Mouse (Mus musculus) heart, postnatal 25 days (tissue): Measurements from ENCODE around the gene Tmem229b. TPM values are rescaled to one million over a fixed set of nuclear protein-coding genes. Genes with fewer than 3 reads are reported as not detected.

Experiments used
- DNase-seq: peaks from one replicate; pipeline ENCODE4 v3.0.0; 2022; ENCODE audit warnings: low spot score
- intact Hi-C: fragments of 180-260 bp; cut with DNase I; formaldehyde crosslinking; loops from one replicate; pipeline ENCODE4 v1.15.1; 2025
- total RNA-seq, 2 experiments: library from RNA; stranded (reverse); gene quantifications; 2 replicates each; pipeline ENCODE4 v1.2.3; 2021

The Tmem229b gene
- total RNA-seq, 2 experiments from 2014 or later: 3.8 to 5.0 TPM

GRCm38 (mm10) chr12:79016109-79016508 lies 8.7 kb upstream of the Tmem229b start:
- DNase-seq: no peak
- intact Hi-C loops: loop anchor here (10.0 kb wide), 1 partner anchor 159 kb away; the partner anchor contains the start of gene Vti1b

GRCm38 (mm10) chr12:79010569-79010968 lies 3.1 kb upstream of the Tmem229b start:
- no peak for DNase-seq
- intact Hi-C loops: loop anchor here (10.0 kb wide), 1 partner anchor 164 kb away; the partner anchor contains the start of gene Vti1b

DNA sequence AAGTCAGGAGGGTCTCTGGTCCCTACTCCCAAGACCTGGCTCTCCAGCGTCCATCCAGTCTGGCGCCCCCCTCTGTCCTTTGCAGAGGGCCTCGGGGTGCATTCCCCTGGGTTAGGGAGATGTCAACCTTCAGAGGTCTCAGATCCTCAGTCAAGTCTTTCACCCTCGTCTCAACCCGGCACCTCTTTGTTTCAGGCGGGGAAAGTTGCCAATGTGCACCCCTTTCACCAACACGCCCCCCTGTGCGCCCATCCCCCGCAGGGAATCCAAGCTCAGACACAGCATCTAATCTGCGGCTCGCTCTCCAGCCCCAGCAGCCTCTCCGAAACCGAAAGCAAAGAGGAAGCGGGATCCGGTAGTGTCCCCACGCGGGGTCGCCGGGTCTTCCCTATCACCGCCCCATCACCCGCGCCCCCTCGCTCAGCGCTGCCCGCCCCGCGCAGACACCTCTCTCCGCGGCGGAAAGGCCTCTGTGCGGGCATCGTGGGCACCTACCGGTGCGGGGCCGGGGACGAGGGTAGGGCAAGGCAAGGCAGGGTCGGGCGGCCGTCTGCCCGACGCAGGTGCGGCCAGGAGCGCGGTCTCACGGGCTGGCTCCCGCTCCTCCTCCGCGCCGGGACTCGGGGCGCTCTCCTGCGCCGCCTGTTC lies 825 bp downstream of the Tmem229b start:
- DNase-seq: peak; percentile 19
- intact Hi-C loops: no loop called here

- DNase-seq: no peak
- intact Hi-C loops: no loop called here
Observed at GRCm38 (mm10) chr12:79006076-79006475, 1.4 kb downstream of the Tmem229b start.

GRCm38 (mm10) chr12:79005456-79005855 lies 2.0 kb downstream of the Tmem229b start:
- no peak for DNase-seq
- intact Hi-C loops: loop anchor here (2.0 kb wide), 1 partner anchor 21 kb away; no protein-coding TSS in a partner anchor

GRCm38 (mm10) chr12:79002978-79003377 lies 4.4 kb downstream of the Tmem229b start:
- intact Hi-C loops: no loop called here
- no peak for DNase-seq

- no peak for DNase-seq
- intact Hi-C loops: no loop called here
Observed at GRCm38 (mm10) chr12:79002406-79002805, 5.0 kb downstream of the Tmem229b start.

- intact Hi-C loops: no loop called here
- DNase-seq: no peak
Observed at GRCm38 (mm10) chr12:78996711-78997110, 10.7 kb downstream of the Tmem229b start.

- DNase-seq: no peak
- intact Hi-C loops: no loop called here
Observed at GRCm38 (mm10) chr12:78996271-78996670, 11.2 kb downstream of the Tmem229b start.

GRCm38 (mm10) chr12:78987581-78988081 lies 19.8 kb downstream of the Tmem229b start:
- intact Hi-C loops: no loop called here
- no peak for DNase-seq

DNA sequence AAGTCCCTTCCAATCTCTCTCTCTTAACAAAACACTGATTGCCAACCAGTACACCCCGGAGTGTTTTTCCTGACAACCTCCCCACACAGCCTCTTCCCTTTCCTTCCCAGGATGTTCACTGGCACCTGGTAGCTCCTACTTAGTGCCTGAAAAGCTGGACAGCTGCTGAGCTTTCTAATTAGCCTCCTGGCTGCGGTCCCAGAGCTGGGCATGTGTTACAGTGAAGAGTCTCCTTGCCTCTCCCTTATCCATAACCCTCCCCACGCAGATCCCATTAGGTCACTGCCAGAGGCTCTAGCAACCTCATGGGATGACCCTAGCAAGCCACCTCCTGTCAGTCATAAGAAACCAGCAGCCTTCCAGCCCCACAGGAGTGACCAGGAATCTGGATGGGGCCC lies 23.4 kb downstream of the Tmem229b start:
- intact Hi-C loops: loop anchor here (2.0 kb wide), 1 partner anchor 21 kb away; no protein-coding TSS in a partner anchor
- DNase-seq: no peak

GRCm38 (mm10) chr12:78983296-78984034 lies 24.0 kb downstream of the Tmem229b start:
- intact Hi-C loops: loop anchor here (2.0 kb wide), 1 partner anchor 21 kb away; no protein-coding TSS in a partner anchor
- no peak for DNase-seq

DNA sequence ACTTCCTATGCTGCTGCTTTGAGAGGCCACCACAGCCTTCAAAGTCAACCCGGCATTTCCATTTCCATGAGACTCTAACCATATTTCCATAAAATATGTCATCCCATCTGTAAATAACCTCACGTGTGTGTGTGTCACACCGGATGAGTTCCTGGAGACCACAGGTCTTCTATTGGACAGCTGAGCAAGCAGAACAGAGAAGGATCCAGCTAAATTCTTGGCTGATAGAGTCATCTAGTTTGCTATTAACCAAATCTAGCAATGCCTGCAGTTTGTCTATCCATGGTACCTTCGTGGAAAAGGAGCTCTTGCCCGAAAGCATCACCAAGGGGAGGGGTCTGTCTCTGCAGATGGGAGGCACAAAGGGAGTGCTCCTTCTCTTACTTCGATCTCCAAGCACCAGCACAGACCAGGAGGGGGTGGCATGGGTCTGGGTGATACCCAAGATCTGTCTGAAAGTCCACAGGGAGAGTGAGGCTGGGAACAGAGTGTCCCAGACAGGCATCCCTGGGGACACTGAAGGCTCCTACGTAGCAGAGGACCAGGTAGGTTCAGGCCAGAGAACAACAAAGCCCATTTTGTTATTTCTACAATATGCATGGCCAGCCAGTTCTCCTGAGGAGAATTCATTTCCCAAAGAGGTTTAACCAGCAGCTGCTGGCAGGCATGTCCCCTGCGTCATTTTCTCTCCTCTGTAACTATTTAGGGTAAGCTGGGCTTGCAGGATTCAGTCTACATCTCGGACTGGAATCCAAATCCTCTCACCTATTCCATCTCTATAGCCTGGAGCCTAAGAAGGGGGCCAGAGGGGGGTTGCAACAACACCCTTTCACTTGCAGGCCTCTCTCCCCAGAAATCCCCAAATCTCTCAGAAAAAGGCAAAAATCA lies 25.2 kb downstream of the Tmem229b start:
- intact Hi-C loops: no loop called here
- no peak for DNase-seq

GRCm38 (mm10) chr12:78981131-78981530 lies 26.3 kb downstream of the Tmem229b start:
- intact Hi-C loops: no loop called here
- no peak for DNase-seq

- intact Hi-C loops: no loop called here
- DNase-seq: peak; percentile 33
Observed at GRCm38 (mm10) chr12:78980683-78981091, 26.7 kb downstream of the Tmem229b start.

DNA sequence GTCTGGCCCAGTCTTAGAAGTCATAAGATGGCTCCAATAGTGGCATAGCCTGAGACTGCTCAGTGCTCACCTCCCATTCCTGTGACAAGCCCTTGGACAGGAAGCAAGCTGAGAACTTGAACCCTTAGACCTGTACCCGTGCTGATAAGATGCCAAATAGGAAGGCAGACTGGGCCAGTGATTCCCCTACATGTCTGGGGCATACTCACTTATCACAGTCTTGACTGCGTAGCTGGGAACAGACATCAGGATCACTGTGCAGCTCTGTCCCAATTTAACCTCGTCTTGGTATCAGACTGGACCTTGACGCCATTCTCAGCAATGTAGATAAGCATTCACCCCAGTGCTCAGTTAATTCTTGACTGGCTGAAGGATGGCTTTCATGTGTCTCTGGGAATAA lies 29.9 kb downstream of the Tmem229b start:
- DNase-seq: no peak
- intact Hi-C loops: no loop called here

DNA sequence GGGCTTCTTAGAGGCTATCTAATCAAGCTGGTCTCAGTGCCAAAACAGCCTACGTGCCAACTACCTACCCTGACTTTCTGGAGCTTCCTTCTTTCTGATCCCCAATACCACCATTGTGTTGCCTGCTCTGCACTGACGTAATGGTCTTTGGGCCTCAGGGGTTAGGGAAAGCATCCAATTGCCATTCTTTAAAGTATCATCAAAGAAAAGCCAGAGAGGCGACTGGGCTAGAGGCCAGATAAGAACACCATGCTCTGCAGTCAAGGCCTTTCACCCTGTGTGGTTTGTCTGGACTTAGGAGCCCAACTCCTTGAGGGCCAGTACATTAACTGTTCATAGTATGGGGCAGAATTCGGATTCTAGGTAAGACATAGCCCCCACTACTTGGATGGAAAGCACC lies 30.3 kb downstream of the Tmem229b start:
- intact Hi-C loops: no loop called here

DNA sequence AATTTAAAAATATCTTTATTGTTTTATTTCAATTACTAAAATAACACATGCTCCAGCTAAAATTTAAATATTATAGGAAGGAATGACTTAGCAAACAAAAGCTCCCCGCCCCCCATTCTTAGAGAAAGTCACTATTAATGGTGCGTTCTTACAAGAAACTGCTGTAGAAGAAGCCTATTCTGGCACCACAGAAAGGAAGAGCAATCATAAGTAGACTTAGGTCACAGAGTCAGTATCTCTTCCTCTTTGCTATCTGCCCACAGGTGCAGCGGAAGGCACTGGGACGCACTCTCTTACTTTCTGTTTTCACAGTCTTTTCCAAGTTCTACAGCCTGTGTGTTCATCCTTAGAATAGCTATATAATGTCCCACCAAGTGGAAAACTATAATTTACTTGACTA lies 31.6 kb downstream of the Tmem229b start:
- intact Hi-C loops: no loop called here
- DNase-seq: no peak

More for the DNA sequence above, 30.3 kb downstream of the Tmem229b start:
- no peak for DNase-seq

DNA sequence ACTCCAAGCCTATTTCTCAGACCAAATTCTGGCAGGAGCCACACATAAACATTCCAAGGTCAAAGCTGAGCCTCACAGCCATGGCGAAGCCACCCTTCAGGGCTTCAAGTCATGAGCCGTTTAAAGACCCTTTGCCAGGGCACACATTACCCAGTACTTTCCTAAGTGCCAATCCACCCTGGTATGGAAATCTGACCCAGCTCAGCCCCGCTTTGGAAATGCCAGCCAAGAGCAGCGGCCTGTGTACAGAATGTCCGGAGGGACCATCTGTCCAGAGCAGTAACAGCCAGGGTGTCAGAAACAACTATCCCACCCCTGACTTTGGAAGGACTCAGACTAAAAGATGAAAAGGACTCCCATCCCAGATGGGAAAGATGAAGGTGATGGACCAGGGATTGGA lies 32.7 kb downstream of the Tmem229b start:
- DNase-seq: no peak
- intact Hi-C loops: no loop called here

GRCm38 (mm10) chr12:78973779-78974178 lies 33.6 kb downstream of the Tmem229b start:
- DNase-seq: no peak
- intact Hi-C loops: no loop called here
